9 mouse cellular contexts compared by ENCODE assay signal in the genomic region with DNA sequence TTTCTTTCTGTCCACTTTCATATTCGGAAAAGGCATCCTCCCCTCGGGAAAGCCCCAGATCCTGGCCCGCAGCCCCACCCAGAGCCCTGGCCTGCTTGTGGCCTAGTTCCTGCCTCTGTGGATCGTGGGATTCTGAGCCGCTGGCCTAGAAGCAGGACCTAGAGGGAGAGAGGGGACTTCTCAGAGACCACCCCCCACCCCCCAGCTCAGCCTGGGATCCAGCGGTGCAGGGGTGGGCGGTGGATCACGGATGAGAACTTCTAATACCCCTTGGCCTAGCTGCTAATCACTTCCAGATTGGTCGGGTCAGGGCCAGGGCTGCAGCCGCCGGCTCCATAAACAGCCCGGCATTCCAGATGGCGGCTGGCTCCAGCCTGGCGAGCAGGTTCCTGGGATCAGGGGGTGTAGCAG. TPM values are rescaled to one million over a fixed set of nuclear protein-coding genes. Genes with fewer than 3 reads are reported as not detected.
DNase-seq lines count a peak whose midpoint lies in the region; ATAC-seq and TF ChIP-seq lines count a peak whose summit lies in the region.
"Had no signal": no experiment of that assay in that cellular context is flagged by ENCODE, and none has a peak within 500 bp of the region (broad histone marks: within the 10 kb centered on the region; RNA-seq: fewer than 3 reads in every experiment).

No protein-coding gene starts in this region.

- ATAC-seq in lung, embryonic 15.5 days (ENCODE audit: borderline replicate concordance, extremely low read depth, low FRiP score, low TSS enrichment) = no peak
- no peak for ATAC-seq in embryonic facial prominence, embryonic 13.5 days (ENCODE audit: insufficient number of reproducible peaks, insufficient read depth, low FRiP score, low TSS enrichment, low read depth)
- ATAC-seq in forebrain, embryonic 15.5 days (replicated peaks) = no peak

- H3K4me2 ChIP-seq in lung, embryonic 15.5 days = peak overlapping the region; percentile 34
- peak overlapping the region; percentile 39 for H3K4me2 ChIP-seq in embryonic facial prominence, embryonic 13.5 days
- H3K4me2 ChIP-seq in forebrain, embryonic 15.5 days (replicated peaks) = no peak overlapping the region

- no peaks in the 10 kb centered on the region for H3K27me3 ChIP-seq in lung, embryonic 15.5 days
- no peaks in the 10 kb centered on the region for H3K27me3 ChIP-seq in embryonic facial prominence, embryonic 13.5 days
- no peaks in the 10 kb centered on the region for H3K27me3 ChIP-seq in forebrain, embryonic 15.5 days

- no peak for TF ChIP-seq CTCF in lung, adult 2 months (IDR thresholded peaks at IDR 0.05; ENCODE audit: insufficient read depth, low read length)

- peak overlapping the region; percentile 14; the same call in 1 of the 2 replicates for H3K9ac ChIP-seq in lung, embryonic 15.5 days
- peak overlapping the region; percentile 52; the same call in 1 of the 2 replicates for H3K9ac ChIP-seq in embryonic facial prominence, embryonic 13.5 days
- no peak overlapping the region for H3K9ac ChIP-seq in forebrain, embryonic 15.5 days (replicated peaks)

- intact Hi-C loops in heart, postnatal 14 days (cut with DNase I) = no loop called here

- H3K9me3 ChIP-seq in lung, embryonic 15.5 days = no peaks in the 10 kb centered on the region
- H3K9me3 ChIP-seq in embryonic facial prominence, embryonic 13.5 days = no peaks in the 10 kb centered on the region
- no peaks in the 10 kb centered on the region for H3K9me3 ChIP-seq in forebrain, embryonic 15.5 days

- no peak overlapping the region for H3K4me3 ChIP-seq in lung, embryonic 15.5 days
- no peak overlapping the region for H3K4me3 ChIP-seq in lung, adult 2 months (replicated peaks; ENCODE audit: extremely low read depth, low read depth, low read length)
- H3K4me3 ChIP-seq in embryonic facial prominence, embryonic 13.5 days = no peak overlapping the region
- no peak overlapping the region for H3K4me3 ChIP-seq in forebrain, embryonic 15.5 days

- WGBS in lung, embryonic 15.5 days = 27% methylated on average over 14 of the region's 14 CpGs
- WGBS in lung, adult 2 months = 52% methylated on average over 14 of the region's 14 CpGs
- 18% methylated on average over 14 of the region's 14 CpGs for WGBS in embryonic facial prominence, embryonic 13.5 days
- 51% methylated on average over 14 of the region's 14 CpGs for WGBS in forebrain, embryonic 15.5 days

- H3K27ac ChIP-seq in lung, embryonic 15.5 days = peak overlapping the region; percentile 95
- H3K27ac ChIP-seq in embryonic facial prominence, embryonic 13.5 days = peak overlapping the region; percentile 99
- H3K27ac ChIP-seq in forebrain, embryonic 15.5 days (replicated peaks) = no peak overlapping the region
- H3K27ac ChIP-seq: macrophage had no signal

- TF ChIP-seq POLR2A in lung, adult 2 months (IDR thresholded peaks at IDR 0.05; ENCODE audit: borderline replicate concordance, extremely low read depth, low read depth, low read length) = no peak

- H3K4me1 ChIP-seq in lung, embryonic 15.5 days = peaks cover 80% of the 10 kb centered on the region
- peaks cover 5% of the 10 kb centered on the region for H3K4me1 ChIP-seq in lung, adult 2 months (ENCODE audit: control insufficient read depth, insufficient read depth, low read length)
- peaks cover 75% of the 10 kb centered on the region for H3K4me1 ChIP-seq in embryonic facial prominence, embryonic 13.5 days
- peaks cover 10% of the 10 kb centered on the region for H3K4me1 ChIP-seq in forebrain, embryonic 15.5 days

- DNase-seq in lung, adult 2 months = no peak
- DNase-seq in heart, postnatal 14 days = peak; percentile 72 to 73
- DNase-seq in lung, postnatal 10 days = peak; percentile 62
- no peak for DNase-seq in adrenal gland, adult (ENCODE audit: inconsistent age in 2 of 2, low spot score in 1 of 2)
- no peak for DNase-seq in layer of hippocampus, adult 9-10 months (ENCODE audit: low spot score)

- H3K36me3 ChIP-seq in lung, embryonic 15.5 days = no peaks in the 10 kb centered on the region
- H3K36me3 ChIP-seq in embryonic facial prominence, embryonic 13.5 days = no peaks in the 10 kb centered on the region
- no peaks in the 10 kb centered on the region for H3K36me3 ChIP-seq in forebrain, embryonic 15.5 days

RNA-seq across cellular contexts. Expression of gene Ube2v1, which starts 36.1 kb away (rescaled TPM):
- polyA plus RNA-seq in lung, embryonic 15.5 days (2015; fragmentation: Nextera tagmentation; extraction: Ambion mirVana) = 280 and 282 TPM in 2 replicates
- 102 and 135 TPM in 2 replicates for polyA plus RNA-seq in lung, adult 2 months (2012; rRNA removed)
- 243 and 262 TPM in 2 replicates for polyA plus RNA-seq in embryonic facial prominence, embryonic 13.5 days (2015; fragmentation: Nextera tagmentation; extraction: Ambion mirVana)
- total RNA-seq in heart, postnatal 14 days (2021) = 100 to 1,000 TPM in 1 of 2 experiments, 10 to 100 TPM in 1; 93.8 to 102 TPM
- polyA plus RNA-seq in forebrain, embryonic 15.5 days (2015; fragmentation: Nextera tagmentation; extraction: Ambion mirVana) = 267 and 269 TPM in 2 replicates

RNA-seq across cellular contexts. Expression of gene Snai1, which starts 57.8 kb away (rescaled TPM):
- polyA plus RNA-seq in lung, embryonic 15.5 days (2015; fragmentation: Nextera tagmentation; extraction: Ambion mirVana) = 107 and 109 TPM in 2 replicates
- polyA plus RNA-seq in lung, adult 2 months (2012; rRNA removed) = 70.8 and 85.0 TPM in 2 replicates
- polyA plus RNA-seq in embryonic facial prominence, embryonic 13.5 days (2015; fragmentation: Nextera tagmentation; extraction: Ambion mirVana) = 113 and 129 TPM in 2 replicates
- 1 to 10 TPM; 3.0 to 3.1 TPM for total RNA-seq in heart, postnatal 14 days (2021)
- 2.1 and 2.7 TPM in 2 replicates for polyA plus RNA-seq in forebrain, embryonic 15.5 days (2015; fragmentation: Nextera tagmentation; extraction: Ambion mirVana)
- polyA plus RNA-seq: macrophage had no signal

Comparison
In these comparisons a context has a peak if more than half of its experiments do, and no peak if none do; other contexts are left out.
1. DNase-seq: peak in heart, postnatal 14 days (2 of 2) and lung, postnatal 10 days (single experiment); none in lung, adult 2 months (single experiment), adrenal gland, adult (0 of 2) and layer of hippocampus, adult 9-10 months (single experiment).
2. RNA of gene Snai1, which starts 57.8 kb away (polyA plus RNA-seq): 113 to 129 TPM in embryonic facial prominence, embryonic 13.5 days, 107 to 109 TPM in lung, embryonic 15.5 days and 70.8 to 85.0 TPM in lung, adult 2 months; 2.1 to 2.7 TPM in forebrain, embryonic 15.5 days; every median in the first group is over 10 times any median in the second.